Mouse (Mus musculus): ENCODE data around the gene Macrod2. TPM values are rescaled to one million over a fixed set of nuclear protein-coding genes. Genes with fewer than 3 reads are reported as not detected.

Gene Macrod2
- total RNA-seq (2021), result 10 to 100 TPM; 69.6 to 70.8 TPM

- DNase-seq (ENCODE audit: extremely low spot score in 1 of 2, low spot score in 2 of 2), result peak; percentile 94 to 99
- intact Hi-C loops (cut with DNase I), result no loop called here
Observed at GRCm38 (mm10) chr2:140395179-140395578, at the start of gene Macrod2. Macrod2 (plus strand) TSS chr2:140395309.

- intact Hi-C loops (cut with DNase I), result no loop called here
- DNase-seq (ENCODE audit: extremely low spot score in 1 of 2, low spot score in 2 of 2), result no peak
Observed at GRCm38 (mm10) chr2:140359905-140360304, 35.2 kb upstream of the Macrod2 start.

GRCm38 (mm10) chr2:140364804-140365203 is 30.3 kb upstream of the Macrod2 start:
- intact Hi-C loops (cut with DNase I), result no loop called here
- DNase-seq (ENCODE audit: extremely low spot score in 1 of 2, low spot score in 2 of 2), result no peak

- DNase-seq (ENCODE audit: extremely low spot score in 1 of 2, low spot score in 2 of 2), result no peak
- intact Hi-C loops (cut with DNase I), result no loop called here
Observed at GRCm38 (mm10) chr2:140389525-140389924, 5.6 kb upstream of the Macrod2 start, which contains the start of gene Sel1l2. Sel1l2 (minus strand) TSS chr2:140389706.

- DNase-seq (ENCODE audit: extremely low spot score in 1 of 2, low spot score in 2 of 2), result peak; percentile 11 to 56
- intact Hi-C loops (cut with DNase I), result no loop called here
Observed at GRCm38 (mm10) chr2:140395744-140396231, 679 bp downstream of the Macrod2 start.

DNA sequence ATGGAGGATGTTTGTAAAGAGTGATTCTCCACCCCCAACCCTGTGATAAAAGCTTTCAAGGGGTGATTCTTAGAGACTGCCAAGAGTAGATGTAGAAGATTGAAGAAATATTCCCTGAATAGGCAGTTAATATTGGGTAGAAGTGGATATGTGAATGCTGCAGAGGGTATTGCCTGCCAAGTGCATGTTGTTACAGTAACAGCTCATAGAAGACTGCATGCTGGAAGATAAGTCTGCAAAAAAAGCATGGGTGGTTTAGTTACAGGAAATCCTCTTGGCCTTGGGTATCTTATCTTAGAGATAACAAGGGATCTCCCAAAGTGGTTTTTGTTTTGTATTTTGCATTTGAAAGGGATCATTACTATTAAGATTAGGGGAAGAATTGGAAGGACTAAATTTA is 30.7 kb downstream of the Macrod2 start:
- no peak for DNase-seq (ENCODE audit: extremely low spot score in 1 of 2, low spot score in 2 of 2)
- intact Hi-C loops (cut with DNase I), result loop anchor here (2.0 kb wide), 1 partner anchor 223 kb away; no protein-coding TSS in a partner anchor

GRCm38 (mm10) chr2:140427283-140427682 is 32.2 kb downstream of the Macrod2 start:
- intact Hi-C loops (cut with DNase I), result loop anchor here (2.0 kb wide), 1 partner anchor 224 kb away; no protein-coding TSS in a partner anchor
- DNase-seq (ENCODE audit: extremely low spot score in 1 of 2, low spot score in 2 of 2), result peak in 1 of 2 experiments; percentile 41

GRCm38 (mm10) chr2:140439081-140439480 is 44.0 kb downstream of the Macrod2 start:
- intact Hi-C loops (cut with DNase I), result no loop called here
- no peak for DNase-seq (ENCODE audit: extremely low spot score in 1 of 2, low spot score in 2 of 2)

DNA sequence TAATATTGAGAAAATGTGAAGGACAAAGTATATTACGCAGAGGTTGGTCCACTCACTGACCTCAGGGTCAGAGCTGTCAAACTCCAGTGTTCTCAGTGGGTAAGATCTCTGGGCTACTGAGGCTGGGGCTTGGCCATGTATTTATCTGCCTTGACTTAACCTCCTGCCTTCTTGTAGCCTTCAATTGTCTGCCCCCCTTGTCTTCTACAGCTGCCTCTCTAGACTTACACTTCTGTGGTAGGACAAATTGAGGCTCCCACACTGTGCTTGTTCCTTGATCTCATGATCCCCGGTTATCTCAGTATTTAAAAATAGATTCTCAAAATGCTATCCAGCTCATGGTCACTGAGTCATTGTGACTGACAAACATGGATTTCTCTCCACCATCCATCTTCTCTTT is 53.5 kb downstream of the Macrod2 start:
- intact Hi-C loops (cut with DNase I), result no loop called here
- DNase-seq (ENCODE audit: extremely low spot score in 1 of 2, low spot score in 2 of 2), result no peak

GRCm38 (mm10) chr2:140475770-140476169 is 80.7 kb downstream of the Macrod2 start:
- intact Hi-C loops (cut with DNase I), result no loop called here
- DNase-seq (ENCODE audit: extremely low spot score in 1 of 2, low spot score in 2 of 2), result no peak

- DNase-seq (ENCODE audit: extremely low spot score in 1 of 2, low spot score in 2 of 2), result no peak
- intact Hi-C loops (cut with DNase I), result no loop called here
Observed at GRCm38 (mm10) chr2:140476891-140477290, 81.8 kb downstream of the Macrod2 start.

DNA sequence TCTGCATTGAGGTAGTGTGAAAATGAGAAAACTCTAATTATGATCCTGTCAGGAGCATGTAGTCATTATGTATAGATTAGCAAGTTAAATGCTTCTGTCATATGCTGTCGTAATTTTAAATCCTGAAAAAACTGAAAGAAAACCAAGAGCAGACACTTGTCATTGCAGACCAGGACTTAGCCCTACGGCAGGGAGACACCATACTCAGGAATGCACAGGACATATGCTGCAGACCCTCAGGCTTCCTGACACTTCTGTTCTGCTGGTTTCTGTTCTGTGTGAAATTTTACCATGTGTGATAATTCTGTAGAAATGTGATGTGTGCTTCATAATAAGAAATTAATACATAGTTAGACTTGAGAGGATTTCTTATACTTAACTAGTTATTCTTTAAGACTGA is 87.5 kb downstream of the Macrod2 start:
- no peak for DNase-seq (ENCODE audit: extremely low spot score in 1 of 2, low spot score in 2 of 2)
- intact Hi-C loops (cut with DNase I), result no loop called here

DNA sequence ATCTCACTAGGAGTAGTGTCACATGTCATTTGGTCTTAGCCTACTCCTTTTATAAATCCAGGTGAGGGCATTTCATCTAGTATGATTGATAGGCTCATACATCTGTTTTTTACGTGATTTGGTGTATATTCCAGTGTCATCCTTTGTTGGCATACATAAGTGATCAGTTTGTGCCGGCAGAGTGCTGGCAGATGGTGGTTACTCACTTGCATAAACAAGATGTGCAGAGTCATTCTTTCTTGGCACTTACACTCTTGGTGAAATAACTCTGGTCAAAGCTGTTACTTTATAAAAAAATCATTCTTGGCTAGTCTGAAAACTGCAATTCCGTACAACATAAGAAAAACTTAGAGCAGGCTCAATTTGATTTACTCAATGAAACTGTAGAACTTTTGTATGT is 102.6 kb downstream of the Macrod2 start:
- intact Hi-C loops (cut with DNase I), result no loop called here
- DNase-seq (ENCODE audit: extremely low spot score in 1 of 2, low spot score in 2 of 2), result no peak

- DNase-seq (ENCODE audit: extremely low spot score in 1 of 2, low spot score in 2 of 2), result peak; percentile 40 to 50
- intact Hi-C loops (cut with DNase I), result no loop called here
Observed at GRCm38 (mm10) chr2:140500951-140501350, 105.8 kb downstream of the Macrod2 start.

DNA sequence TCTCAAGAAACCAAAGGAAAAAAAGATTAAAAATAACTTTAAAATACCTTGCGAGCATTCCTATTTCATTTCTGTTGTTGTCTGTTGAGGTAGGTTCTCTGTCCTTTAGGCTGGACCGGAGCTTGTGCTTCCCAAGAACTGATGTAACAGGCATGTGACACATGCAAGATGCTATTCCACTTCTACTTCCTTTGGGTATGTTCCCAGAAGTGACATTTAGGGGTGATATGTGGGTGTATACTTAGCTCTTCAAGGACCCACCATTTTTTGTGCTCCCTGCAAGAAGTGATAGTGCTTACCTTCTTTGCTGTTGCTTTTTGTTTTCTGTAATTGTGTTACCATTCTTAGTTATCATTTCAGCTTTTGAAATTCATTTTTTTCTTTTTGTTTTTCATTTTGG is 126.4 kb downstream of the Macrod2 start:
- DNase-seq (ENCODE audit: extremely low spot score in 1 of 2, low spot score in 2 of 2), result no peak

GRCm38 (mm10) chr2:140530214-140530613 is 135.1 kb downstream of the Macrod2 start:
- DNase-seq (ENCODE audit: extremely low spot score in 1 of 2, low spot score in 2 of 2), result no peak
- intact Hi-C loops (cut with DNase I), result loop anchor here (10.0 kb wide), 1 partner anchor 135 kb away; no protein-coding TSS in a partner anchor

More for the DNA sequence above, 126.4 kb downstream of the Macrod2 start:
- intact Hi-C loops (cut with DNase I), result no loop called here

DNA sequence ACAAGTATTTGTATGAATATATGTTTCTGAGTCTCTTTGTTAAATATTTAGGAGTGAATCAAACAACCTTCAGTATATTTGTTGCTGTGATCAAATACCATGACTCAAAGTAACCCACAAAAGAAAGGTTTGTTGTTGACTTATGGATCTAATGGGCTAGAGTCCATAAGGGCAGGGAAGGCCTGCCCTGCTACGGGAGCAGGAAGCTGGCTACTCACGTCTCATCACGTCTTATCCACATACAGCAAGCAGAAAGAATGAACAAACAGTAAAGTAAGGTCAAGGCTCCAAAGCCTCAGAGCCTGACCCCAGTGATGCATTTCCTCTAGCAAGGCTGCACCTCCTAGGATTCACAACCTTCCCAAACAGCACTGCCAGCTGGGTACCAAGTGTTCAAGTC is 136.9 kb downstream of the Macrod2 start:
- intact Hi-C loops (cut with DNase I), result loop anchor here (10.0 kb wide), 1 partner anchor 133 kb away; no protein-coding TSS in a partner anchor

DNA sequence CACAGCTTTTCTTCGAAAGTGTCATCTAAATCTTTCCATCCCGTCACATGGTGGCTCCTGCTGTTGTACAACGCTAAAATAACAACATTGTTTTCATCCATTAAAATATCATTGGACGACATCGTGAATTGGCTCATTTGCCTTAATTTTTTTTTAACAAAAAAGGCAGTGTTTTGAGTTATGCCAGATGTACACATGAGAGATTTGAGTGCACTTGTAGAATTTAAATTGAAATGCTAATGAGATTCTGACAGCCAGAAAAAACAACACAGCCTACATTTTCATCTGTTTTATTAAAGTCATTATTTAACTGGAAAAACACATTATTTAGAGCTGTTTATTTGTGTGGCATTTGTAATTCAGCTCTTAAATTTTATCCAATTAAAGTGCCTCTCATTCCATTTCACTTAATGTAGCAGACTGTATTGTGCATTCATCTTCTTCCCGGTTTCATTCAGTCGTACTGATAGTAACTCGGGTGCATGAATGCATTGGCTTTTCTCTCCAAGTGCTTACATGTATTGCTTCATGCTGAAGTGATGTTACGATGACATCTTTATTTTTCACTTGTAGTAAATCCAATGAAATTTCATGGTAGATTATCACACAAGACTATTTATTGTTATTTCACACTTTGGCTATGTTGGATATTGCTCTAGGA is 137.9 kb downstream of the Macrod2 start:
- no peak for DNase-seq (ENCODE audit: extremely low spot score in 1 of 2, low spot score in 2 of 2)
- intact Hi-C loops (cut with DNase I), result loop anchor here (10.0 kb wide), 1 partner anchor 132 kb away; no protein-coding TSS in a partner anchor

More for the DNA sequence above, 136.9 kb downstream of the Macrod2 start:
- DNase-seq (ENCODE audit: extremely low spot score in 1 of 2, low spot score in 2 of 2), result no peak

DNA sequence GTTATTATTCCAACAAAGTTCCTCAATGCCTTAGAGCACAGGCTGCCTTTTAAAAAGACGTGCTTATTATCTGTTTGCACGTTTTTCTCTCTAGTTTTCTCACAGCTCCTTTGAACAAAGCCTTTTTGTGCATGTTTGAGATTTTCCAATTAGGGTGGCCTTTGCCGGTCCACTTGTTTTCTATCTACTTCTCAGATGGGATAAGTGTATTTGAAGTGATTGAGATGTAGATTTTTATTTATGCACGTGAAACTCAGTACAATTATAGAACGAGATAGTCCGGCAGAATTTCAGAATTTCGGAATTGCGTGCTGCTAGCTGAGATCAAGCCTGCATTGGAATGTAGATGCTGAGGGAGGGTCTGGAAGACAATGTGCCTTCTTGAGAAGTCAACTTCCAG is 138.5 kb downstream of the Macrod2 start:
- intact Hi-C loops (cut with DNase I), result loop anchor here (10.0 kb wide), 1 partner anchor 131 kb away; no protein-coding TSS in a partner anchor
- DNase-seq (ENCODE audit: extremely low spot score in 1 of 2, low spot score in 2 of 2), result no peak

GRCm38 (mm10) chr2:140534583-140534982 is 139.5 kb downstream of the Macrod2 start:
- intact Hi-C loops (cut with DNase I), result loop anchor here (10.0 kb wide), 1 partner anchor 130 kb away; no protein-coding TSS in a partner anchor
- no peak for DNase-seq (ENCODE audit: extremely low spot score in 1 of 2, low spot score in 2 of 2)
